Mouse (Mus musculus): ENCODE measurements at regions not wholly inside any gene's neighbourhood (a gene's known extent, or its start where the extent isn't known, plus 50 kb on each side); places are given as distances from the start of the nearest gene placed in this dataset.
A peak's percentile ranks its signal among the peaks of the same experiment; 100 is the strongest.

DNA sequence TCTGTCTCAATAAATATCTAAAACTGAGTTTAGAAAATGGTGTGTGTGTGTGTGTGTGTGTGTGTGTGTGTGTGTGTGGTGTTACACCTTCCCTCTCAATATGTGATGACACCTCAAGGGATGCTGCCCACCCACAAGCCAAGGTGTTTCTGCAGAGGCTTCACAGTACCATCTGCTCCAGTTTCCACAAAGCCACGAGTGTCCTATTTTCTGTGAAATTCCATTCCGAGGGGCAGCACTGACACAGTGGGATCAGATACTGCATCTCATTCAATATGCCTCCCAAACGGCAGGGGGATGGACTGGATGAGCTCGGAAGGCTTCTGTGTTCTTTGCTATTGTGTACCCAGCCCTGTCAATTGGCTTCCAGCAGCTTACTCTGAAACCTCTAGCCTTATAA is 78.5 kb downstream of the Spesp1 start:
- Histone ChIP-seq H3K9ac (no peak overlapping the region), H3K27me3 (ENCODE audit: insufficient read depth, low read length) (no peaks in the 10 kb centered on the region), H3K4me1 (ENCODE audit: insufficient read depth) (no peaks in the 10 kb centered on the region), H3K9me3 (ENCODE audit: low read length) (no peaks in the 10 kb centered on the region), H3K27ac (ENCODE audit: low read depth, low read length) (no peak overlapping the region), H3K36me3 (ENCODE audit: insufficient read depth) (no peaks in the 10 kb centered on the region), H3K4me3 (ENCODE audit: low read depth, low read length) (no peak overlapping the region), H3K4me2 (ENCODE audit: low read depth) (no peak overlapping the region)
- 16% methylated on average over 4 of the region's 4 CpGs for WGBS
- no peak for DNase-seq
- TF ChIP-seq CTCF (IDR thresholded peaks at IDR 0.05; ENCODE audit: low read depth): no peak
- ATAC-seq: no peak

DNA sequence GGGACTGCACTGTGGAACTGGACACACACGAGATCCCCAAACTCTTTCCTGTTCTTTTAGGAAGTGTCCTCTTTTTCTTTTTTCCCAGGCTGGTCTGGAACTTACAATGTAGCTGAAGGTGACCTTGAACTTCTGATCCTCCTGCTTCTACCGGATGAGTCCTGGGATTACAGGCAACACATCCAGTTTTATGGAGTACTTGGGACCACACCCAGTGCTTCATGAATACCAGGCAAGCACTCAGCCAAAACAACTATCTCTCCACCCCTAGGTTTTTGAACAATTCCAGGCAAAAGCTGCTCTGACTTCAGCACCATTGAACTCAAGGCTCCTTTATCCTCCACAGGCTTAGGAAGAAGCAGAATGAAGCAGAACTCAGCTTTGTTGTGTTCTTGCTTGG is 79.7 kb downstream of the Spesp1 start:
- 72% methylated on average over 2 of the region's 2 CpGs for WGBS

DNA sequence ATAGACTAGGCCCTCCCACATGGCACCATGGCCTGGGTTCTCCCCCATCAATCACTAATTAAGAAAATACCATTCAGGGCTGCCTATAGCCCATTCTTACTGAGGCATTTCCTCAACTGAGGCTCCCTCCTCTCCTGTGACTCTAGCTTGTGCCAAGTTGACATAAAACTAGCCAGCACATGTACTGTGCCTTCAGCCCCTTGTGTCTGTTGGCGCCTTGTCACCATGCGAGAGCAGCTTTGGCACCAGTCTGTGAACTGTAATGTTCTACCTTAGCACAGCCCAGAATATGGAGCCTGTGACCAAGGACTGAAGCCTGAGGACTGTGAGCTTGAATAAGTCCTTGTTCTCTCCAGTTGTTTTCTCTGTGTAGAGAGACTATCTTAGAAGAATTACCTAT is 75.0 kb upstream of the Glce start:
- no peaks in the 10 kb centered on the region for H3K27me3 ChIP-seq (ENCODE audit: insufficient read depth, low read length)
- H3K27ac ChIP-seq (ENCODE audit: low read depth, low read length): no peak overlapping the region
- no peak for DNase-seq
- no peaks in the 10 kb centered on the region for H3K9me3 ChIP-seq (ENCODE audit: low read length)
- no peak overlapping the region for H3K4me2 ChIP-seq (ENCODE audit: low read depth)
- H3K4me3 ChIP-seq (ENCODE audit: low read depth, low read length): no peak overlapping the region
- no peak for ATAC-seq
- H3K9ac ChIP-seq: no peak overlapping the region
- H3K4me1 ChIP-seq (ENCODE audit: insufficient read depth): no peaks in the 10 kb centered on the region
- no peak for TF ChIP-seq CTCF (IDR thresholded peaks at IDR 0.05; ENCODE audit: low read depth)
- WGBS: 66% methylated on average over 2 of the region's 2 CpGs
- no peaks in the 10 kb centered on the region for H3K36me3 ChIP-seq (ENCODE audit: insufficient read depth)

More for the DNA sequence above, 79.7 kb downstream of the Spesp1 start:
- Histone ChIP-seq H3K9me3 (ENCODE audit: low read length) (no peaks in the 10 kb centered on the region), H3K27ac (ENCODE audit: low read depth, low read length) (no peak overlapping the region), H3K4me1 (ENCODE audit: insufficient read depth) (no peaks in the 10 kb centered on the region), H3K36me3 (ENCODE audit: insufficient read depth) (no peaks in the 10 kb centered on the region), H3K9ac (no peak overlapping the region), H3K4me2 (ENCODE audit: low read depth) (no peak overlapping the region), H3K27me3 (ENCODE audit: insufficient read depth, low read length) (no peaks in the 10 kb centered on the region), H3K4me3 (ENCODE audit: low read depth, low read length) (no peak overlapping the region)
- DNase-seq (no peak), ATAC-seq (no peak)
- no peak for TF ChIP-seq CTCF (IDR thresholded peaks at IDR 0.05; ENCODE audit: low read depth)

DNA sequence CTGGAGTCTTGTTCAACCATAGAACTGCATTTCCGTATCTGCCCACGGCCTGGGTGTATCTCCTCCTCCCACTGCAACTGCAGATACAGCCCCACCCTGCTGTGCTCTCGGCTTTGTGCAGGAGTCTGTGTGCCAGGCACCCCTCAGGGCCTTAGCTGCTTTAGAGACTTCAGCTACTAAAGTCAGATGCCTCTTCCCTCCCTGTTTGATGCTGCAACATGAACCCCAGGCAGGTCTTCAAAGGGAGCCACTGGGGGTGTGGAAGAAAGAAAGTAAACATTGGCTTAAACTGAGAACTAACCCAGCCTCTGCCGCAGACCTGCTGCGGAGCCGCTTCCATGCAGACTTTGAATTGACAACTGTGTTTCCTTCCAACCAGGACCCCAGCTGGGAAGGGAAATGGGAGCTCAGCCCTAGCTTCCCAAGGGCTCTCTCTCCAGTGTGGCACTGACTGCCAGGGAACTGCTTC is 70.0 kb upstream of the Glce start:
- Histone ChIP-seq H3K9ac (no peak overlapping the region), H3K27ac (ENCODE audit: low read depth, low read length) (no peak overlapping the region), H3K4me3 (ENCODE audit: low read depth, low read length) (no peak overlapping the region), H3K36me3 (ENCODE audit: insufficient read depth) (no peaks in the 10 kb centered on the region), H3K9me3 (ENCODE audit: low read length) (no peaks in the 10 kb centered on the region), H3K4me2 (ENCODE audit: low read depth) (no peak overlapping the region), H3K4me1 (ENCODE audit: insufficient read depth) (peaks cover 12% of the 10 kb centered on the region), H3K27me3 (ENCODE audit: insufficient read depth, low read length) (no peaks in the 10 kb centered on the region)
- 17% methylated on average over 6 of the region's 6 CpGs for WGBS
- DNase-seq (no peak), ATAC-seq (no peak)
- TF ChIP-seq CTCF (IDR thresholded peaks at IDR 0.05; ENCODE audit: low read depth): no peak

DNA sequence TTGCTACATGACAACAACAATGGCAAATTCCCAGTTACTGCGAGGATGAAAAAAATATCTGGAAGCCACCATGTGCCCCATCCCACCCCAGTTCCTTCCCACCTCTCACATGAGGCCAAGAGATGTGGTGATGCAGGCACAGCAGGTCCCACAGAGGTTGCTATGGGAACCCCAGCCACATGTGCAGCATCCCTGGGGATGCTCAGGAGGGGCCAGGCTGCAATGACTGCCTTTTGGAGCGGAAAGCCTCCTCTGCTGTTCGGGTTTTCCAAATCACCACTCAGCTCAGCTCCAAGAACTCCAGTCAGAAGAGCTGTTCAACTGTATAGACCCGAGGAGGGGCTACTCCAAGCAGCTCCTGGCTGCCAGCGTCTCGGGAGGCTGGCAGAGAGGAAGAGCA is 68.0 kb upstream of the Glce start:
- Histone ChIP-seq H3K36me3 (ENCODE audit: insufficient read depth) (no peaks in the 10 kb centered on the region), H3K9ac (no peak overlapping the region), H3K4me1 (ENCODE audit: insufficient read depth) (peaks cover 12% of the 10 kb centered on the region), H3K4me2 (ENCODE audit: low read depth) (no peak overlapping the region), H3K9me3 (ENCODE audit: low read length) (no peaks in the 10 kb centered on the region), H3K27me3 (ENCODE audit: insufficient read depth, low read length) (no peaks in the 10 kb centered on the region), H3K27ac (ENCODE audit: low read depth, low read length) (peak overlapping the region; percentile 48), H3K4me3 (ENCODE audit: low read depth, low read length) (no peak overlapping the region)
- WGBS: 18% methylated on average over 6 of the region's 6 CpGs
- TF ChIP-seq CTCF (IDR thresholded peaks at IDR 0.05; ENCODE audit: low read depth): no peak
- ATAC-seq: peak; percentile 86
- peak; percentile 56 for DNase-seq

DNA sequence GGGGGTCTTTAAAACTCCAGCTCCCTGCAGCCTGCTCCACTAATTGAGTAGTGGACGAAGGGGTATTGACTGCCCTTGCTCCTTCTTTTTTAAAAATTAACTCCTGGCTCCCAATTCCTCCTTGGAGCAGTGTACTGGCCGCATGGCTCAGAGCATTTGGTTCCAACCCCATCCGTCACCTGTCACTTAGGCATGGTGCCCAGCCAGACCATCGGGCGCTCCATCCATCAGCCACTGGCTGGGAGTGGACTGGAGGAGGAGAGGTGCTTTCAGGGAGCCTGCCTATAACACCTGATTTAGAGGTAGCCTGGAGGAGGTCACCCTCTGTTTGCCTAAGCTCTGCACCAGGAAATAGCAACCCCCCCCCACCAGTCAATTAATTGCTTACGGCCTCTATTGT is 66.4 kb upstream of the Glce start:
- ATAC-seq (no peak), DNase-seq (no peak)
- Histone ChIP-seq H3K4me3 (ENCODE audit: low read depth, low read length) (no peak overlapping the region), H3K4me2 (ENCODE audit: low read depth) (no peak overlapping the region), H3K27ac (ENCODE audit: low read depth, low read length) (no peak overlapping the region), H3K27me3 (ENCODE audit: insufficient read depth, low read length) (no peaks in the 10 kb centered on the region), H3K9ac (no peak overlapping the region), H3K9me3 (ENCODE audit: low read length) (no peaks in the 10 kb centered on the region), H3K36me3 (ENCODE audit: insufficient read depth) (no peaks in the 10 kb centered on the region), H3K4me1 (ENCODE audit: insufficient read depth) (peaks cover 12% of the 10 kb centered on the region)
- TF ChIP-seq CTCF (IDR thresholded peaks at IDR 0.05; ENCODE audit: low read depth): no peak
- WGBS: 39% methylated on average over 6 of the region's 6 CpGs

DNA sequence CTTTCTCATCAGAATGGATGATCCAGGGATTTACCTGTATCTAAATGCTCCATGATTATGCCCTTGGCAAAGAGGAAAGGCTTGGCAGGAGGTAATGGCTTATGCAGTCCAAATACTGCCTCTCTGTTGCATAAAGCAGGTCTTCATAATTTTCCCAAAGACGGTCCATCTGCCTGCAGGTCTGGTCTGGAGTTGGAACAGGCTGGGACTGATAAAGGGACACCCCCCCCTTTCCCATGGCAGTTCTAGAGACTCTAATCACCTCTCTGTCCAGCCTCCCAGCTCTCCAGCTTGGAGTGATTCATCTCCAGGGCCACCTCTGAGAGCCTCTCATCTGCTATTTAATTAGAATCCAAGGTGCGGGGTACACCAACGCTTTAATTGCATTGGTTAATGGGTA is 65.9 kb upstream of the Glce start:
- WGBS: 41% methylated on average over 3 of the region's 3 CpGs
- DNase-seq (no peak), ATAC-seq (no peak)
- no peak overlapping the region for H3K4me2 ChIP-seq (ENCODE audit: low read depth)
- no peaks in the 10 kb centered on the region for H3K9me3 ChIP-seq (ENCODE audit: low read length)
- H3K4me3 ChIP-seq (ENCODE audit: low read depth, low read length): no peak overlapping the region
- no peaks in the 10 kb centered on the region for H3K27me3 ChIP-seq (ENCODE audit: insufficient read depth, low read length)
- peaks cover 12% of the 10 kb centered on the region for H3K4me1 ChIP-seq (ENCODE audit: insufficient read depth)
- H3K27ac ChIP-seq (ENCODE audit: low read depth, low read length): no peak overlapping the region
- no peaks in the 10 kb centered on the region for H3K36me3 ChIP-seq (ENCODE audit: insufficient read depth)
- H3K9ac ChIP-seq: no peak overlapping the region
- TF ChIP-seq CTCF (IDR thresholded peaks at IDR 0.05; ENCODE audit: low read depth): no peak

DNA sequence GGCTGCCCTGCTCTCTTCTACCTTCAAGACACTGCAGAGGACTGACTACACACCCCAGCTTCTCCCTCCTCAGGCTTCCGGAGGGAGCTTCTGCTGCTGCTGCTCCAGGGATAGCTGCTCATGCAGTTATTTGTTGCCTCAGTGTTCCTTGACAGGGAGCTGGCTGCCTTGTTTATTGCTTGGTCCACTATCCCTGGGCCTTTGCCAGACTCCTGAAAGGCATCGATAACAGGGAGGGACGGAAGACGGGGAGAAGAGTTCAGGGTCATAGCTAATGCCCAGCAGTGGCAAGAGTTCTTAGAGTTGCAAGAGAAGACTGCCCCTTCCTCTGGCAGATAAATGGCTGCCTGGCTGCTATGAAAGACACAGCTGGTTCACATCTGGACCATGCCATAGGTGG is 64.4 kb upstream of the Glce start:
- ATAC-seq (no peak), DNase-seq (no peak)
- no peak overlapping the region for H3K4me3 ChIP-seq (ENCODE audit: low read depth, low read length)
- H3K4me1 ChIP-seq (ENCODE audit: insufficient read depth): peaks cover 15% of the 10 kb centered on the region
- H3K27ac ChIP-seq (ENCODE audit: low read depth, low read length): no peak overlapping the region
- no peak overlapping the region for H3K9ac ChIP-seq
- no peaks in the 10 kb centered on the region for H3K9me3 ChIP-seq (ENCODE audit: low read length)
- TF ChIP-seq CTCF (IDR thresholded peaks at IDR 0.05; ENCODE audit: low read depth): no peak
- no peak overlapping the region for H3K4me2 ChIP-seq (ENCODE audit: low read depth)
- WGBS: 58% methylated on average over 4 of the region's 4 CpGs
- H3K36me3 ChIP-seq (ENCODE audit: insufficient read depth): no peaks in the 10 kb centered on the region
- no peaks in the 10 kb centered on the region for H3K27me3 ChIP-seq (ENCODE audit: insufficient read depth, low read length)
